12 mouse cellular contexts compared by ENCODE assay signal in the genomic region with DNA sequence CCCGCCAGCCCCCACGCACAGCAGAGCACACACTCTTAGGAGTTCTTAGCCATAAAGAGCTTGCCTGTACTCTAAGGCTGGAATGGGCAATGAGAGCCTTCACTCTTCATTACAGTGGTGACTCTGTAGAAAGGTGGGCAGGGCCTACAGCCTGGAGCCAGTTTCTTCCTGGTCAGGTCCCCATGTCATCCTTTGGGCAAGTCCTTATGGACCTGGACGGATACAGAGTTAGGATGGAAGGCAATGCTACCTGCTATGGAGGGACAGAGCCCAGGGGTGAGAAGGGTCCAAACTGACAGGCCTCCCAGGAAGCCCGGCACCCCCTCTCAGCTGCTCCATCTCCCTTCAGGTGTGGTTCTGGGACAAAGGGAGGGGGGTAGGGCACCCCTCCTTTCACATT. TPM values are rescaled to one million over a fixed set of nuclear protein-coding genes. Genes with fewer than 3 reads are reported as not detected.
A peak's percentile ranks its signal among the peaks of the same experiment; 100 is the strongest.
DNase-seq lines count a peak whose midpoint lies in the region; ATAC-seq and TF ChIP-seq lines count a peak whose summit lies in the region.
"Had no signal": no experiment of that assay in that cellular context is flagged by ENCODE, and none has a peak within 500 bp of the region (broad histone marks: within the 10 kb centered on the region; RNA-seq: fewer than 3 reads in every experiment).

No protein-coding gene starts in this region.

- WGBS in heart, embryonic 13.5 days = 58% methylated on average over 4 of the region's 4 CpGs
- 74% methylated on average over 4 of the region's 4 CpGs for WGBS in intestine, postnatal 0 days

- ATAC-seq in heart, embryonic 13.5 days (ENCODE audit: extremely low read depth, insufficient number of reproducible peaks, low FRiP score, low TSS enrichment) = no peak
- ATAC-seq in intestine, postnatal 0 days = no peak
- ATAC-seq in granulocyte monocyte progenitor cell, adult 5-6 weeks (replicated peaks; ENCODE audit: poor library complexity, severe bottlenecking) = no peak

- H3K4me3 ChIP-seq in heart, embryonic 13.5 days = no peak overlapping the region
- H3K4me3 ChIP-seq in intestine, postnatal 0 days (ENCODE audit: low read depth, low read length) = no peak overlapping the region

- no peaks in the 10 kb centered on the region for H3K36me3 ChIP-seq in heart, embryonic 13.5 days
- H3K36me3 ChIP-seq in intestine, postnatal 0 days (ENCODE audit: control insufficient read depth, insufficient read depth) = peaks cover 6% of the 10 kb centered on the region; the same call in 1 of the 2 replicates
- H3K36me3 ChIP-seq: G1E had no signal

- no peak for DNase-seq in heart, adult 8-10 months (ENCODE audit: low spot score)
- DNase-seq in testis, postnatal 14 days (ENCODE audit: low spot score) = peak; percentile 3
- no peak for DNase-seq in testis, postnatal 10 days (ENCODE audit: low spot score)
- no peak for DNase-seq in embryo, embryonic 11 days
- no peak for DNase-seq in thymus, postnatal 25 days
- DNase-seq: gastrocnemius, postnatal 14 days; thymus, adult 18-20 months had no signal

- no peak for TF ChIP-seq CTCF in intestine, postnatal 0 days (IDR thresholded peaks at IDR 0.05; ENCODE audit: low read depth)

- no peaks in the 10 kb centered on the region for H3K27me3 ChIP-seq in heart, embryonic 13.5 days (replicated peaks)
- no peaks in the 10 kb centered on the region for H3K27me3 ChIP-seq in intestine, postnatal 0 days (replicated peaks; ENCODE audit: control insufficient read depth, insufficient read depth, low read length)

- H3K9ac ChIP-seq in heart, embryonic 13.5 days = peak overlapping the region; percentile 97
- H3K9ac ChIP-seq in intestine, postnatal 0 days (ENCODE audit: low read depth, low read length) = no peak overlapping the region

- H3K4me2 ChIP-seq in heart, embryonic 13.5 days = peak overlapping the region; percentile 49
- H3K4me2 ChIP-seq in intestine, postnatal 0 days (replicated peaks; ENCODE audit: low read depth) = peak overlapping the region; percentile 30

- H3K4me1 ChIP-seq in heart, embryonic 13.5 days = peaks cover 90% of the 10 kb centered on the region
- H3K4me1 ChIP-seq in intestine, postnatal 0 days (replicated peaks; ENCODE audit: control insufficient read depth, insufficient read depth, low read length) = peaks cover 44% of the 10 kb centered on the region

- peak overlapping the region; percentile 98 for H3K27ac ChIP-seq in heart, embryonic 13.5 days (replicated peaks)
- H3K27ac ChIP-seq in intestine, postnatal 0 days (ENCODE audit: low read depth, low read length) = peak overlapping the region; percentile 61

- H3K9me3 ChIP-seq in heart, embryonic 13.5 days = no peaks in the 10 kb centered on the region
- no peaks in the 10 kb centered on the region for H3K9me3 ChIP-seq in intestine, postnatal 0 days (ENCODE audit: control insufficient read depth)
- H3K9me3 ChIP-seq: G1E had no signal

RNA-seq across cellular contexts. Expression of a gene that starts 7.8 kb away (rescaled TPM):
- polyA plus RNA-seq in heart, embryonic 13.5 days (2015; fragmentation: Nextera tagmentation; extraction: Ambion mirVana) = 40.2 and 43.4 TPM in 2 replicates
- total RNA-seq in heart, adult 8-10 months (2022) = 10 to 100 TPM; 18.5 to 21.8 (median 19.5) TPM
- 38.8 and 41.1 TPM in 2 replicates for polyA plus RNA-seq in intestine, postnatal 0 days (2015; fragmentation: Nextera tagmentation; extraction: Ambion mirVana)
- not detected in 2 replicates for total RNA-seq in granulocyte monocyte progenitor cell, adult 5-6 weeks (2014; fragmentation: Nextera tagmentation)
- total RNA-seq in granulocyte monocyte progenitor cell, adult 5-6 weeks (2017) = not detected in 2 replicates

RNA-seq across cellular contexts. Expression of a gene that starts 45.0 kb away (rescaled TPM):
- 1.9 TPM in 1 of 2 replicates, not detected in the other for polyA plus RNA-seq in heart, embryonic 13.5 days (2015; fragmentation: Nextera tagmentation; extraction: Ambion mirVana)
- total RNA-seq in heart, adult 8-10 months (2022) = not detected
- polyA plus RNA-seq in intestine, postnatal 0 days (2015; fragmentation: Nextera tagmentation; extraction: Ambion mirVana) = 75.8 and 118 TPM in 2 replicates
- not detected in 2 replicates for total RNA-seq in granulocyte monocyte progenitor cell, adult 5-6 weeks (2014; fragmentation: Nextera tagmentation)
- not detected in 2 replicates for total RNA-seq in granulocyte monocyte progenitor cell, adult 5-6 weeks (2017)
- total RNA-seq: G1E; left cerebral cortex, postnatal 36 days had no signal
- polyA plus RNA-seq: G1E had no signal

Comparison
In these comparisons a context has a peak if more than half of its experiments do, and no peak if none do; other contexts are left out.
1. RNA of a gene that starts 7.8 kb away (total RNA-seq): 18.5 to 21.8 TPM in heart, adult 8-10 months; not detected in granulocyte monocyte progenitor cell, adult 5-6 weeks; every median in the first group is over 10 times any median in the second.